Mouse (Mus musculus): ENCODE measurements around the gene Camk1g. TPM values are rescaled to one million over a fixed set of nuclear protein-coding genes. Genes with fewer than 3 reads are reported as not detected.

Camk1g gene
- polyA plus RNA-seq, 1 experiment, result 0.26 TPM

DNA sequence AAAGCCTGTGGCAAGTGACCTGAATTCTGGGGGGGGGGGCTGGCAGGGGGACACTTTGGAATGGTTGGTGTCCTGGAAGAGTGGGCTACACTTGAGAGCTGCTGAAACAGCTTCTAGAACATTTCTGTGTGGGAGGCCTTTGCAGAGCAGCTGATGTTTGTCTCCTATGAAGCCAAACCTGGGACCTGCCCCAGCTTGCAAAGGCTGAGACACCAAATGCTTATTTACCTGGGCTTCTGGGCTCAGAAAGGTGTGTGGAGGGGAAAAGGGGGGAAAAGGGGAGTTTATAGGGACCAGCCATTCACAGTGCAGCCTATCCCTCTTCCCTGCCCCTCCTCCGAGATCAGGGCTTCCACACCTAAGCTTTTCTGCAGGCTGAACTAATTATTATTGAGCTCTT lies 70.1 kb downstream of the Camk1g start:
- Histone ChIP-seq H3K4me3 (replicated peaks; ENCODE audit: extremely low read depth, low read depth, low read length) (no peak overlapping the region), H3K4me1 (ENCODE audit: control insufficient read depth, insufficient read depth, low read length) (no peaks in the 10 kb centered on the region; the same call in 1 of the 2 replicates)
- DNase-seq, result no peak
- no peak for TF ChIP-seq POLR2A (IDR thresholded peaks at IDR 0.05; ENCODE audit: borderline replicate concordance, extremely low read depth, low read depth, low read length)
- no peak for TF ChIP-seq CTCF (IDR thresholded peaks at IDR 0.05; ENCODE audit: insufficient read depth, low read length)
- 68% methylated on average over 1 of the region's 1 CpGs for WGBS

DNA sequence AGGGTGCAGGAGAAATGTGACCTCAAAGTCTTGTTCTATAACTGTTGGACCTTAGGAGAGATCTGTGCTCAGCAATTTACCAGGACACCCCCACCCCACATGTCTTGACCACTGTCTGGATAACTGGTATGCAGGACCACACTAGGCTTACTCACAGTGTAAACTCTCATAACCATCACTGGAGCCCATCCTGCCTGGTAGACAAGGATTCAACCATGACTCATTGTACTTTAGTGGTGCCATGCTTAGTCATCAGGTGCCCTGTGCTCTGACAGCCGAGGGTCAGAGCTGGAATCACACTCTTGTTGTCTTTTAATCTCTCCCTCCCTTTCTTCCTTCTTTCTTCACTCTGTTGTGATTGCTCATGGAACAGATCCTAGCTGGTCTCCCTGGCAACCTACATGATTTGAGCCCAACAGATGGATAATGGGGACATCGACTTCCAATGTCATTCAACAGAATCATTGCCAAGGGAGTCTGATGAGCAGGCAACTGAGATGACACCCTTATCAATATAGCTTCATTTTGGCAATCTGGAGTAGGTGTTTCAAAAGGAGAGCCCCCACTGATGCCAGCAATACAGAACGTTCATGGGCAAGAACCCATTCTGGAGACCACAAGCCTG lies 71.8 kb downstream of the Camk1g start:
- WGBS, result 66% methylated on average over 3 of the region's 3 CpGs

More for the DNA sequence above, 71.8 kb downstream of the Camk1g start:
- TF ChIP-seq CTCF (IDR thresholded peaks at IDR 0.05; ENCODE audit: insufficient read depth, low read length) (no peak), POLR2A (IDR thresholded peaks at IDR 0.05; ENCODE audit: borderline replicate concordance, extremely low read depth, low read depth, low read length) (no peak)
- Histone ChIP-seq H3K4me1 (ENCODE audit: control insufficient read depth, insufficient read depth, low read length) (no peaks in the 10 kb centered on the region; the same call in 1 of the 2 replicates), H3K4me3 (replicated peaks; ENCODE audit: extremely low read depth, low read depth, low read length) (no peak overlapping the region)
- DNase-seq, result no peak

Other genes starting within 250 kb of the Camk1g start
- 9.9 and 14.1 TPM in 2 replicates for gene Diexf, start 240.0 kb downstream of the Camk1g start, polyA plus RNA-seq (2012; rRNA removed)
- gene Irf6, start 217.2 kb downstream of the Camk1g start, polyA plus RNA-seq (2012; rRNA removed), result 18.3 and 25.9 TPM in 2 replicates
- 2.1 and 2.2 TPM in 2 replicates for gene A130010J15Rik, start 202.3 kb downstream of the Camk1g start, polyA plus RNA-seq (2012; rRNA removed)
- 4.9 and 5.5 TPM in 2 replicates for gene Traf3ip3, start 168.6 kb downstream of the Camk1g start, polyA plus RNA-seq (2012; rRNA removed)
- 60.8 and 62.3 TPM in 2 replicates for gene Lamb3, start 162.6 kb downstream of the Camk1g start, polyA plus RNA-seq (2012; rRNA removed)
- 211 and 245 TPM in 2 replicates for gene Hsd11b1, start 106.2 kb downstream of the Camk1g start, polyA plus RNA-seq (2012; rRNA removed)
- 180 and 265 TPM in 2 replicates for gene G0s2, start 97.1 kb downstream of the Camk1g start, polyA plus RNA-seq (2012; rRNA removed)